Mouse (Mus musculus): ENCODE measurements around the gene Gm6309. TPM values are rescaled to one million over a fixed set of nuclear protein-coding genes. Genes with fewer than 3 reads are reported as not detected.

The Gm6309 gene
- not detected in 2 replicates for polyA plus RNA-seq (2012)

GRCm38 (mm10) chr5:146170621-146171020 lies at the start of gene Gm6309:
Gene Gm6309 (minus strand): TSS chr5:146170721.

GRCm38 (mm10) chr5:146185204-146185603 lies 14.7 kb upstream of the Gm6309 start, which contains the start of gene 1700001J03Rik:
Gene 1700001J03Rik (minus strand): TSS chr5:146185304.

GRCm38 (mm10) chr5:146160439-146160838 lies 10.1 kb downstream of the Gm6309 start, which contains the start of gene Gm5565:
Gene Gm5565 (minus strand): TSS chr5:146160539.

Other genes starting within 250 kb of the Gm6309 start
- gene Cyp3a25, start 161.1 kb downstream of the Gm6309 start, polyA plus RNA-seq (2012) = not detected in 2 replicates
- not detected in 2 replicates for gene Cyp3a59, start 91.5 kb downstream of the Gm6309 start, polyA plus RNA-seq (2012)
- not detected in 2 replicates for gene Gm5565, start 10.2 kb downstream of the Gm6309 start, polyA plus RNA-seq (2012)
- gene 1700001J03Rik, start 14.6 kb upstream of the Gm6309 start, polyA plus RNA-seq (2012) = not detected in 2 replicates
- 14.8 and 15.9 TPM in 2 replicates for gene Rnf6, start 50.8 kb upstream of the Gm6309 start, polyA plus RNA-seq (2012)
- 19.2 and 20.2 TPM in 2 replicates for gene Cdk8, start 60.5 kb upstream of the Gm6309 start, polyA plus RNA-seq (2012)
- gene Wasf3, start 214.3 kb upstream of the Gm6309 start, polyA plus RNA-seq (2012) = 0.01 and 0.02 TPM in 2 replicates

All from megakaryocyte-erythroid progenitor cell, adult 5 weeks (primary cell).